Mouse (Mus musculus) c-Kit-positive CD71-positive TER-119-positive erythroid progenitor cells, embryonic 14.5 days (primary cell): ENCODE measurements around the gene Pttg1ip.

Experiments used
- DNase-seq: peaks from one replicate; pipeline ENCODE4 v3.0.0-alpha.2; 2013; ENCODE audit warnings: low spot score

Gene Pttg1ip

DNA sequence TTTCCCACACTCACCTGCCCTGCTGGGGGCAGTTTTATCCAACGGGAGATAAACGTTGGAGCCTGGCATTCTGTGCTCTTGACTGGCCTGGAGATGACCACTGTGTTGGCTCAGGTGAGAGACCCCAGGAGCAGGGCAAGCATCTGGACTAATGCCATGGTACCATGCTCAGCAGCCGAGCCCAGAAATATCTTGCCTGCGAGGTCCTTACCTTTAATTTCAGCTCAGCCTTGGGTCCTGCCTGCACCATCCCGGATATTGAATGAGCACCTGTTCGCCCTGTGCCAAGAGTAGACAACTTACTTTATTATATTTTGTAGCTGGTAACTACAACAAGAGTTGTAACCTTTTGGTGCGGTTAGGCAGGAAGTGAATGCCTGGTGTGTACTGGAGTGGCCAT, 25.3 kb downstream of the Pttg1ip start:
- DNase-seq, result no peak

DNA sequence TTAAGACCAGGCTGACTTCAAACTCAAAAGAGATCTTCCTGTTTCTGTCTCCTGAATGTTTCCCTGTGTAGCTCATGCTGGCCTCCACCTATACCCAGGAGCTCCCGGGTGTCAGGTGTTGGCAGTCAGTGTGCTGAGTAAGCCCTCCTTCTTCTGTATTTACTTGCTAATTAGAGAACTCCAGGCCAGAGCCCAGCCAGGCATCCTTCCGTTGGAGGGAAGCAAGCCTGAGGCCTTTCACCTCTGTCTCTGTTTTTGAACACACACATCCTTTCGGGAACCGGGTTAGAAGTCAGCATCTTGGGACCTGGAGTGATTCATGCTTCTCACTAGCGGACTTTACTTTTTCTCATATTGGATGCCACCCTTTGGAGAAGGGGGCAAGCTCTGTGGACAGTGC, 25.9 kb downstream of the Pttg1ip start:
- DNase-seq, result no peak

DNA sequence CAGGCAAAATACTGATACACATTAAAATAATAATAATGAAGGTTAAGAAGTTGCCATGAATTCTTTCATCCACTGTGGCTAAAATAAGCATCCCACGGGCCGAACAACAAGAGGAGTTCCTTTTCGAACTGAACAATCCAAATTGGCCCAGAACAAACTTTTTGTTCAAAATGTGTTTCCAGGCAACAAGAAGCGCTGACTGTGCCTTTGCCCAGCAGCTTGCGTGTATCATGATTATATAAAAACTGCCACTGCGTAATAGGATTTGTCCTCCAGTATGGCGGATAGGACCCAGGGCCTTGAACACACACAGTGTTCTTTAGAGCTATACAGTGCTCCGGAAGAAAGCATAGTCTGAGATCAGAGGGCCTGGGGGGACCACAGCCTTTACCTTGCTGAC, 27.1 kb downstream of the Pttg1ip start:
- no peak for DNase-seq

DNA sequence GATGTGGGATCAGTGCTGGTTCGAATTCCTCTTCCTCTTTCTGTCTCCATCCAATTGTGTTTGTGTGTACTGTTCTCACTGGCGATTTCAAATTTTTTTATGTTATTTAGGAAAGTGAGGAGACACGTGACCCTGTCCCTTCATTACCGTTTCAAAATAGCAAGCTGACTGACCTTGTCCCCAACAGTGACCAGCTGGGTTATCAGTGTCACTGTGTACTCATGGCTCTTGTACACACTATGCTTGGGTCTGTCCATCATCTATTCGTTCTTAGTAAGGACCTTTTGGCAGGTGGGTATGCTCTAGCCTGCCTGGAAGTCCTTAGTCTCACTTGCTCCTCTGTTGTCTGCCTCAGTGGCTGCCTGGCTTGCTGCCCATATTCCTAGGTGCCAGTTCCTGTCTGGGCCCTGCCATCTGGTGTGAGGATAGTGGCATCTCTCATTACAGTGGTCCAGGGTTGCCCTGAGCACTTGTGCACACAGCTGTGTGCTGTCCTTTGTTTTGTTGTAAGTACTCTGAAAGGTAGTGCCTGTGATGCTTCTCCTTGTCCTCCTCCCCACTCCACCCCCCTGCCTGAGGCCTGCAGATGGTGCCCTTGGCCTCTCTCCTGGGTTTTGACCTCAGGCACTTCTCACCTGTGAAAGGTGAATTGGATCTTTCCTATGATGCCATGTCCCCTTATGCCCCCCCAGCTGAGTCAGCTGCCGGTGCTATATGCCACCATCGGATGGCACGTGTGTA, 28.9 kb downstream of the Pttg1ip start:
- no peak for DNase-seq

DNA sequence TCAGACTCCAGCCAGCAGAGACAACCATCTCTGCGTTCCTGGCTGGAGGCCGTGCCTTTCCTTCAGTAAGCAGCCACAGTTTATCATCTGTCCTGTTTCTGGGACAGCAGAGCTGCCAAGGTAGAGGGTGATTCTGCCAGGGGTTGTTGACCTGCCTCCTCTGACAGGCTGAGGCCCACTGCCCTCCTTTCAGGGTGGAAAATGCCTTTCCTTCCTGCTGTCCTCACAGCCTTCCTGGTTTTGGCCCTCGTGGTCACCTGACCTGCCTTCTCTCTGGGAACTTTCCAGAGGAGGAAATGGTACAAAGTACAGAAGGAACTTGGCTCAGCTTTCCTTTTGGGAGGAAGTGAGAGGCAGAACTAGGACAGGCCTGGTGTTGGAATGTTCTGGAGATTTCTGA, 31.9 kb downstream of the Pttg1ip start:
- DNase-seq, result no peak

DNA sequence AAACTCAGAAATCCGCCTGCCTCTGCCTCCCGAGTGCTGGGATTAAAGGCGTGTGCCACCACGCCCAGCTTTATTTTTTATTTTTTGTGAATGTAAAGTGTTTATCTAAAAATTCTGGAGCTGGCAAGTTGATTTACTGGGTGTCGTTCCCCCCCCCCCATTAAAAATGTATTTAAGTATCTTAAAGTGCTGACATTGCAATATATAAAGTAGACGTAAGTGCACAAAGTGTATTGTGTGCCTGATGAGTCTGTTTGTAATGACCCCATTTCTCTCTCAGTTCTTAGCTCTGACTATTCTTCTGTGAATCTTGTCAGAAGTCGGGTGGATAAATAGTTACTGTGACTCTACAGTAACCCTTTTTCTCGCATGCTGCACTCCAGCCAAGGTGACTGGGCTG, 34.1 kb downstream of the Pttg1ip start:
- DNase-seq, result no peak

DNA sequence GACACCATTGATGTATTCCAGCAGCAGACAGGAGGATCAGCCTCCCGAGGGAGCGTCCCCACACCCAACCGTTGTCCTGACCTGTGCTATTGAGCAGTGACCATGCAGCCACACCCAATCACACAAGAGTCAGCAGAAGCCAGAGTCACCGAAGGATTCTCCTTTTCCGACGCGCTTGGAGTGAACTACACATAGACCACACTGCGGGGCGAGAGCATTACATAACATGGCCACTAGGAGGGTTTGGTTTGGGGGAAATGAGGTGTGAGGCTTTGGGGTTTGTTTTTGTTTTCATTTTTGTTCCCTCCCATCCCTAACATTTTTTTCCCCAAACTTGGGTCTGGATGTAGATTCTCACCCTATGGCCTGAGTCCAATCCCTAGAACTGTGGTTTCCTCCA, 34.6 kb downstream of the Pttg1ip start:
- no peak for DNase-seq

DNA sequence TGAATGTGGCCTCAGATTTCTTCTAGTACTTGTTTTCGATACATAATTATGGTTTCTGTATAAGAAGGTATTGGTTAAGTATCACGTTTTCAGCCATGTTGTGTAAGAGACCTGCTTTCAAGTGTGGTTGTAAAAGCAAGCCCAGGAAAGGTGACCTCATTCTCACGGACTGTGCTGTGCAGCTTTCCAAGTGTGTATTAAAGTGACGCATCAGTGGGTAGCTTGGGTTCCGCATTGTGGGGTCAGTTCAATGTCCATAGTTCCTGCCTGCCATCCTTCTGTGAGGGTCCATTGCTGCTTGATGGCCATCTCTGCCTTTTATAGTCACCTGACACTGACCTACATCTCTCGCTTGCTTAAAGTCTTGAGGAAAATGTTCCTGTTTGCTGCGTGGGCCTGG, 35.4 kb downstream of the Pttg1ip start:
- no peak for DNase-seq

DNA sequence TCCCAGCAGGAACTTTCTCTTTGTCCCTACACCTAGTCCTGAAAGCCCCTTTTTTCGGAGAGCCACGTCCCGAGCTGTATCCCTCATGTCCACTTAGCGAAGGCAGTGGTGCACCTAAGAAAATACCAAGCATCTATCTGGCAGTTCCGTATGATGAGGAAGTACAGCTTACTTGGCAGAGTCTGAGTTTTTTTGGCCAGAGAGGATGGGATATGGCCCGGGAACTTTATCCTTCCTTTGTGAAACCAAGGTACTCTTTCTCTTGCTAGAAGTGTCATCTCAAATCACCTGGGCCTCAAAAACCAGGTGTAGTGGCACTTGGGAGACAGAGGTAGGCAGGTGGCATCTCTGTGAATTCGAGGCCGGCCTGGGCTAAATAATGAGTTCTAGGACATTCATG, 40.0 kb downstream of the Pttg1ip start:
- DNase-seq, result no peak

DNA sequence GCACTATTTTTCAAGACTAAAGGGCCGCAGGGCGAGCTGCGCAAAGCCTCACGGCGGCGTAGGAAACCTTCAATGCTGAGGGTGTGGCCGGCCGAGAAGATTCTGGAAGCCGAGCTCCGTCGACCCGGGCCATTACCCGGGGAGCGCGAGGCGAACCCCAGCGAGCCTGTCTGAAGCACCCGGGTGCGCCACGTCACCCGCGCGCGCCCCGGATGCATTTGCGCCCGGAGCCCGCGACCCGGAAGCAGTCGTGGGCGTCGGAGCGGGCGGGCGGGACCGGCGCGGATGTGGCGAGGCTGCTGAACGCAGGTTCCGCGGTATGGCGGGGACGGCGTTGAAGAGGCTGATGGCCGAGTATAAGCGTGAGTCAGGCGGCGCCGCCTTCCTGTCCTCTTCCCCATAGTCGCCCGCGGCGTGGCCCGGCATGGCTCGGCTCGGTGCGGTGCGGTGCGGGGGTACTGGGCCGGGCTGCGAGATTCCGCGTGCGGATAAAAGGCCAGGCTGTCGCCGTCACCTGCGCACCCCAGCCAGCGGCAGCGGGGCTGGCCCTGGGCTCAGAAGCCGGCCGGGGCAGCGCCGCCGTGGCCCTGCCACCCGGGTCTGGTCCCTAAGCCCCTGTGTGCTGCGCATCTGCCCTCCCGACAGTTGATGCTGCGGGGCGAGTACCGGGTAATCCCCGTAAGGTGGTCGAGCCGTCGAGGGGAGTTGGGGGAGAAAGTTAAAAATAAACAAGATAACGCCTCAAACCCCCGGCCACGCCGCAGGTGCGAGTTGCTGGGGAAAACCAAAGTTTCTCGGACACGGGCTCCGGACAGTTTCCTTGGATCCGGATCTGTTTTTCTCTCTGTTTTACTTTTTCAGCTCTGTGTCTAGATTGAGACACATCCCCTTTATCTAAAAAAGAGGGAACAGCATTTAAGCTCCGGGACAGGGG, 40.8 kb downstream of the Pttg1ip start, which contains the start of gene Ube2g2:
TSS of gene Ube2g2 (plus strand) at position 221 of the 934 bp plus-strand sequence.
- peak; percentile 92 for DNase-seq

DNA sequence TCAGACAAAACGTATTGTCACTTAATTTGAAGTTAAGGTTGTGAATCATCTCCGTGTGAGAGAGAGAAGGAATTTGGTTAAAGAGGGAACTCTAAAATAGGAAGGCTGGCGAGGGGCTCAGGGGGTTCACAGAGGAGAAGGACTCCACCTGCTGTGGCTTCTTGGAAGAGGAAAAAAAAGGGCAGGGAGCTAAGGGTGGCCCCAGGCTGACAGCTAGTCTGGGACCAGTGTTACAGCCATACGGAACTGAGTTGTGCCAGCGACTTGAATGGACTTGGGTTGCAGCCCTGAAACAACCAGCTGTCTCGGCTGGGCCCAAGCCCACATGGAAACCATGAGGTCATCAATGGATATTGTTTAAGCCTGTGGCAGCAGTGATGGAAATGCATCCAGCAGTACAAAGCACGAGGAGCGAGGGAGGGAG, 41.6 kb downstream of the Pttg1ip start:
- no peak for DNase-seq

DNA sequence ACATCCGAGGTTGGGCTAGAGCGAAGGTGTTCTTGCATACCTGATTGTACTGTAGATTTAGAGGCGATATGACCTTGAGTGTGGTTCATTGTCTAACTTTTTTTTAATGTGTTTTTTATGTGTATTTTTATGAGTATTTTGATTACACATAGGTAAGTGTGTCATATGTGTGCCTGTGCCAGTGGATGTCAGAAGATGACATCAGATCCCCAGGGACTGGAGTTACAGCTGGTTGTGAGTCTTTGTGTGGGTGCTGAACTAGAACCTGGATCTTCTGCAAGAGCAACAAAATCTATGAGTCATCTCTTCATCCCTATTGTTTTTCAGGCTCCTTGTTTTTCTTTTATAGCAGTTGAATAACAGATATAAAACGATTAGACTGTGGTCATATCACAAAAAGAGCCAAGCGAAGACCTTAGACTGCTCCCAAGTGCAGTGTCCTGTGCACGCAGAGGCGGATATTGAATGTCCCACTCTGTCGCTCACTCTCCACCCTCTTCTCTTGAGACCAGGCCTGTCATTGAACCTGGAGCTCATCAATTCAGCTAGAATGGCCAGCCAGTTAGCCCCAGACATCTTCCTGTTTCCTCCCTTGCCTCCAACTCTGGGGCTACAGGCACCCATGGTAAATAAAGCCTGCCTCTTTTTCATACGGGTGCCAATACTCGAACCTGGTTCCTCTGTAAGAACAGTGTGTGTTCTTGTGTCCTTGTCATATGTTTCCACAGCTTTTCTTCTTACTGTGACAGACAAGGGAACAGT, 42.3 kb downstream of the Pttg1ip start:
- no peak for DNase-seq

DNA sequence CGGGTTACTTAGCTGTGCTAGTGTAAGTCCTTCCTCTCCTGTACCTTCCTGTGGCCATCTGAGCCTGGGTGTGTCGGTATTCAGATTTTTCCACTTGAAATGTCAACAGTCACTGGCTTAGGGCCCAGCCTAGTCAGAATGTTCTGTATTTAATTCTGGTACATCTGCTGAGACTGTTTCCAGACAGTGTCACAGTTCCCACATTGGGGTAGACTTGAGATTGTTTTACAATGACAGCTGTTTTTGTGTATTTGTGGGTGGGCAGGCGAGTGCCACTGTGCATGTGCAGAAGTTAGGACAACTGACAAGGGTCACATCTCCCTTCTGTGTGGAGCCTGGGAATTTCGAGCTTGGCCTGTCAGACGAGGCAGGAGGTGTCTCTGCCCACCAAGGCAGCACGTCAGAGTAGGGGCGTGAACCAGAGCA, 43.1 kb downstream of the Pttg1ip start:
- no peak for DNase-seq

DNA sequence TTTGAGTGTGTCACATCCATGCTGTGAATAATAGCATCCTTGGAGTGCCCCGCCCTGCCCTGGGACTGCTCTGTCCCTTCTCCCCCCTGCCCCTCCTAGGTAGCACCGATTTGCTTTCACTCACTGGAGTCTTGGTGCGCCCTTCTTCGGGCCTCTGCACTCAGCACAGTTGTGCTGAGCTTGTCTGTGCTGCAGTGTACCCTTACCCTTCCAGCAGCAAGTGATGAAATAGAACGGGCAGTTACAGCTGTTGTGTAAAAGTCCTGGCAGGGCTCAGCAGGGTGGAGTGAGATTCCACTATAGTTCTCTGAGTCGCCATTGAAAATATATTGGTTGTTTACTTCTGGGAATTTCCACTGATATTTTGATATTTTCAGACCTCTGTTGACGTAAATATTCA, 44.5 kb downstream of the Pttg1ip start:
- no peak for DNase-seq

DNA sequence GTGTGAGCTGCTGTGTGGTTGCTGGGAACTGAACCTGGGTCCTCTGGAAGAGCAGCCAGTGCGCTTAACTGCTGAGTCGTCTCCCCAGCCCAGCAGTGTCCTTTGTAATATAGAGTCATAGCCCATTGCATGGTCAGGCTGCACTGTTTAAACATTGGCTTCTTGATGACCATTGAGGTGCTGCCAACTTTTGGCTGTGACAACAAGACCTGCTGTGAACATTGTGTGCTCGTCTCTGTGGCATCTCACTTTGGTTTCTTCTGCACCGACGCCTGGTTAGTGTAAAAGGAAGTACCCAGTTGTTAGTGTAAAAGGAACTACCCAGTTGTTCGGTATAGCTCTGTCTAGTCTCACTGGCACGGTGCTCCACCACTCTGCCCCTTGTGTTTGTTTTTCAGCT, 45.1 kb downstream of the Pttg1ip start:
- DNase-seq, result no peak

DNA sequence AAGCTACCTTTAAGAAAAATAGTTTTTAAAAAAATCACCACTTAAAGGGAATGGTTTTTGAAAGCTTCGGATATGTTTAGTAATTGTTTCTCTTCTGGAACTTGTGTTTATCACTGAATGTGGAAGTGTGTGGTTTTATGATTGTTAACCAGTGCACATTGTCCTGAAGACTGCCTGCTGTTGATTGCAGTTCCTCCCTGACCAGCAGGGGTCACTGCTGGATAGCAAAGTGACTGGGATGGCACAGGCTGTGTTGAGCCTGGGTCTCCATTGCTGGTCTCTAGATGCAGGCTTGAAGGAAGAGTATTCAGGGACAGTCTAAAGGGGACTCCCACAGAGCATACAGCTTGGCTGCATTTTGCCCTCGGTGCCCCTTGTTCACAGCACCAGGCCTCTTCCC, 46.0 kb downstream of the Pttg1ip start:
- peak; percentile 76 for DNase-seq

DNA sequence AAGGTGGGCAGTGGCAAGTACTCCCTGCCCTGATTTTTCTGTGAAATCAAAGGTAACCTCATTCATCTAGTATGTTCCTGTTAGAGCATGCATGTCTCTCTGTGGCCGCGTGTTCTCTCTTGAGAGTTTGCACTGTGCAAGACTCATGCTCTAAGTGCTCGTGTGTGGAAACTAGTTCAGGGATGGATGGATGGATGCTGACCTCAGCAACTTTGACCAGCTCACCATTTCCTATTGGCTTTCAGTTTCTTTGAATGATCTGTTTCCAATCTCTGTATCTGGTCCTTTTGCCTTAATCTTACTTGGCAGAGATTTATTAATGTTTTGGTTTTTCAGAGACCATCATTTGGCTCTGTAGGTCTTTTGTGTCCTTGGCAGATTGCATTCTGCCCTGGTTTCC, 47.6 kb downstream of the Pttg1ip start:
- no peak for DNase-seq

DNA sequence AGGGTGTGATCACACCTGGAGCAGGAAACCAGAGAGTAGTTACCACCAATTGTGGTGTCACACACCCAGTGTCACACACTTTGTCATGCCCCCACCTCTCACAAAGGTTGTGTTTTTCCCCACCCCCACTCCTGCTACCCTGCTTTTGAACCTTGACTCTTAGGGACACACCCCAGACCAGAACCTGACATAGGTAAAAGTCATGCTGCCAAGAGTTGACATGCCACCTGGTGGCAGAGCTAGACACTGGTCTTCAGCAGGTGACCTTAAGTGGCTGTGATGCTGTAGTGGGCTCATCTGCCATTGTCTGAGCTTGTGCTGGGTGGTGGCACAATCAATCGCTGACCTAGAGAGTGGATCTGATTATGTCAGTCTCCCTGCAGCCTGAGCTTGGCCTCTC, 48.5 kb downstream of the Pttg1ip start:
- no peak for DNase-seq

DNA sequence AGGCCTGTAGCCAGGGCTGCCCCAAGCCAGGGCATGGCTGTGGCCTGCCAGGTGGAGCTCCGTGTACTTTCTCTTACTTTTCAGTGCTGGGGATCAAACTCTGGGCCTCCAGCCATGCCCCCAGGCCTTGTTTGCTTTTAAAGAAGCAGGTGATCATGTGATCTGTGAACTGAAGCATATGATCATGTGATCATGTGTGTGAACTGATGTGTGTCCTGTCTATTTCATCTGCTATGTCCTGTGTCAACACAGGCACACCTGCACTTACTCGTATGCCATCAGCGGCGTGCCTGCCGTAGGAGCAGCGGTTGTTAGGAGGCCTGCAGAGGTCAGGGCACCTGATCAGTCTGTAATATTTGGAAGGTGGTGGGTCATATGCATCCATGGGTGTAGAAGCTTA, 52.5 kb downstream of the Pttg1ip start:
- DNase-seq, result no peak

DNA sequence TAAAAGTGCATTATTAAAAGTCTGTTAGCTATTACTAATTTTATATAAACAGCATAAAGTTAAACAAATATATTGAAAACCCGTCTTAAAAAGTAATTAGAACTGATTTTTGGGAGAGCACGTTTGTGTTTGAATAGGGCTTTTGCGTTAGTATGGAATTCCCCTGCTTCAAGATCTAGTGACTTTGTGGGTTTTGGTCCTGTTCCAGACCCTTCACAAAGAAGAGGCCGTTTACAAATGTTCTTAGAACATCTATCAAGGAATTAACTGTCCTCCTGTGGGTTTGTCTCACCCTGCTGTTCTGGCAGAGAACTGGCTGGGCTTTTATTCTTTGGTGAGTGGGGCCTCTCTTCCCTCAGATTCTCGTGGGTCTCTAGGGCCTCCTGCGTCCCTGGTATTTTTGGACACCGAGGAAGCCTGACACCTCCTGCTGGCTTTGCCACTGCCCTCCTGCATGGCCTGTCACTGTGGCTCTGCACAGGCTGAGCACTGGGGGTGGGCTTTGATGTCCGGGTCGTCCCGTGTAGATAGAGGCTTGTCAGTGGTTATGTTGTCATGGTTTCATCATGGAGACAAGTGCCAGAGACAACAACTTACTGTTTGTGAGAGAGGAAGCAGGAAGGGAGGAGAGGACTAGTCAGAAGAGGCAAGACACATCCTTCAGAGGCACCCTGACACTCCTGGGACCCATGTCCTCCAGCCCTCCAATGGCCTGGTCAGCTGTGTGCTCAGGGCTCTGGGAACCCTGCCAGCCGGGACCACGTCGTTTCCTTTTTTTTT, 53.1 kb downstream of the Pttg1ip start:
- DNase-seq, result no peak

DNA sequence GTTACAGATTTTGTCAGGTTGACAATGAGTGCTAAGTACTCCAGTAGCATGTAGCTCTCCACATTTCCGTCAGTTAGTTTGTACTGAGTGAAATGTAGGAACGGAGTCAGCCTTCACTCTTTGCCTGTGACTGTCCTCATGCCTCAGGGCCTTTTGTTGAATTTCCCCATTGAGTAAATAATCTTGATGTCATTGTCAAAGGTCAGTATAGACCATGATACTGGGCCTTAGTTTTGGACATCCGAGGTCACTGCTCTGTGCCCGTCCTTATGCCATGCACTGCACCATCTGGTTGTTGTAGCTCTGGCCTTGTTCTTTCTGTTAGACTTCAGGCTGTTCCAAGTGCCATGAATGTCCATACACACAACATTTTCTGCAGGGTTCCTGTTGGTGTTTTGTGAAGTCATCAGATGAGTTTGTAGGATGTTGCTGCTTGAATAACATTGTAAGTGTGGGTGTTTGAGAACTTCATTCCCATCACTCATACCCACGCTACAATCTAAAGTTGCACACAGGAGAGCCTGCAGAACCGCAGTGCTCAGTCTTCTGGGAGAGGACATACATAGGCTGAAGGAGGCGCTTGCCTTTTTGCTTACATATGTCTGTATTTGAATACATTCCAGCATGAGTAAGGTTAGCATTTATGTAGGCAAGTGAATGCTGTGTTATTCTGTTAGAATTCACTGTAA, 54.9 kb downstream of the Pttg1ip start:
- DNase-seq, result no peak
